Mouse (Mus musculus) ES-E14 (cell line): ENCODE measurements around the gene Slx4.

Experiments
- CHD2 ChIP-seq: IDR thresholded peaks from 2 replicates; pipeline ENCODE4 v1.6.1; 2014; ENCODE audit warnings: mild to moderate bottlenecking, low read depth, low read length, inconsistent platforms
- MAFK ChIP-seq: IDR thresholded peaks from 2 replicates; pipeline ENCODE4 v1.6.1; 2014; ENCODE audit warnings: mild to moderate bottlenecking, low read depth, low read length, inconsistent platforms; ENCODE audit not compliant: insufficient read depth
- ZC3H11A ChIP-seq: IDR thresholded peaks from 2 replicates; pipeline ENCODE4 v1.6.1; 2012; ENCODE audit warnings: low read depth, mild to moderate bottlenecking, inconsistent platforms, low read length, borderline replicate concordance
- ZNF384 ChIP-seq: IDR thresholded peaks from 2 replicates; pipeline ENCODE4 v1.6.1; 2012; ENCODE audit warnings: low read depth, low read length, inconsistent platforms

DNA sequence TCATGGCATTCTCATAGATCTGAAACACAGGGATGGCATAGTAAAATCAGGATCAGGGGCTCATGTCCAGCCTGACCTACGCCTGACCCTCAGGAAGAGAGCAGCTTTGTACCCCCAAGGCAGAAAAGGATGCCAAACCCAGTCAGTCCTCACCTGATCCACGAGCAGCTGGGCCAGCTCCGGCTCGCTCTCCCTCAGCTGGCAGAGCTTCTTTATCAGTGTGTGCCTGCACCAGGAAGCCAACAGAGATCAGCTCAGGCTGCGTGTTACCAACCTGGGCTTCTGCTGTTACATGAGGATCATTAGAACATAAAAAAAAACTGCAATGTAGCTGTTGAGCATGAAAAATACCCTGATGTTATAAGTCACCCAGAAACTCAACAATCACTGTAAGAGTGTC lies 36.6 kb upstream of the Slx4 start:
- TF ChIP-seq ZC3H11A (no peak), ZNF384 (no peak), MAFK (no peak), CHD2 (no peak)
